ENCODE assay signal across 14 mouse cellular contexts in genomic region chr12:99026291-99026690, GRCm38 (mm10).
A peak's percentile ranks its signal among the peaks of the same experiment; 100 is the strongest.
DNase-seq lines count a peak whose midpoint lies in the region; ATAC-seq and TF ChIP-seq lines count a peak whose summit lies in the region.
"Had no signal": no experiment of that assay in that cellular context is flagged by ENCODE, and none has a peak within 500 bp of the region (broad histone marks: within the 10 kb centered on the region; RNA-seq: fewer than 3 reads in every experiment).

No protein-coding gene starts in this region.

- H3K4me2 ChIP-seq in hindbrain, postnatal 0 days (ENCODE audit: low read depth, low read length), result no peak overlapping the region
- no peak overlapping the region for H3K4me2 ChIP-seq in hindbrain, embryonic 11.5 days (replicated peaks; ENCODE audit: low read depth, low read length)
- H3K4me2 ChIP-seq: intestine, embryonic 15.5 days; liver, embryonic 12.5 days had no signal

- TF ChIP-seq CTCF in hindbrain, postnatal 0 days (IDR thresholded peaks at IDR 0.05; ENCODE audit: low read depth), result no peak

- 51% methylated on average over 2 of the region's 2 CpGs for WGBS in hindbrain, postnatal 0 days
- WGBS in hindbrain, embryonic 11.5 days, result 91% methylated on average over 2 of the region's 2 CpGs

- H3K4me3 ChIP-seq in hindbrain, postnatal 0 days (ENCODE audit: low read length), result no peak overlapping the region
- H3K4me3 ChIP-seq in hindbrain, embryonic 11.5 days (ENCODE audit: low read depth, low read length), result no peak overlapping the region
- H3K4me3 ChIP-seq: intestine, embryonic 15.5 days; liver, embryonic 12.5 days; midbrain, embryonic 10.5 days had no signal

- peaks cover 7% of the 10 kb centered on the region; the same call in 1 of the 2 replicates for H3K4me1 ChIP-seq in hindbrain, postnatal 0 days (ENCODE audit: insufficient read depth, low read length)
- no peaks in the 10 kb centered on the region for H3K4me1 ChIP-seq in hindbrain, embryonic 11.5 days (replicated peaks; ENCODE audit: control insufficient read depth, insufficient read depth, low read length)
- H3K4me1 ChIP-seq: intestine, embryonic 15.5 days; liver, embryonic 12.5 days had no signal

- H3K36me3 ChIP-seq in hindbrain, postnatal 0 days (ENCODE audit: insufficient read depth, low read length), result no peaks in the 10 kb centered on the region
- no peaks in the 10 kb centered on the region for H3K36me3 ChIP-seq in hindbrain, embryonic 11.5 days (ENCODE audit: control insufficient read depth, insufficient read depth, low read length)
- H3K36me3 ChIP-seq: intestine, embryonic 15.5 days; liver, embryonic 12.5 days; midbrain, embryonic 10.5 days had no signal

- H3K27ac ChIP-seq in hindbrain, postnatal 0 days, result no peak overlapping the region; the same call in 1 of the 2 replicates
- no peak overlapping the region for H3K27ac ChIP-seq in hindbrain, embryonic 11.5 days (ENCODE audit: low read depth, low read length)
- H3K27ac ChIP-seq: intestine, embryonic 15.5 days; liver, embryonic 12.5 days; midbrain, embryonic 10.5 days had no signal

- no peaks in the 10 kb centered on the region for H3K27me3 ChIP-seq in hindbrain, postnatal 0 days (ENCODE audit: insufficient read depth, low read length)
- no peaks in the 10 kb centered on the region for H3K27me3 ChIP-seq in hindbrain, embryonic 11.5 days (ENCODE audit: control insufficient read depth, insufficient read depth, low read length)
- H3K27me3 ChIP-seq: intestine, embryonic 15.5 days; liver, embryonic 12.5 days had no signal

- peak; percentile 78 for ATAC-seq in hindbrain, postnatal 0 days
- no peak for ATAC-seq in hindbrain, embryonic 11.5 days (ENCODE audit: low FRiP score)
- ATAC-seq: intestine, embryonic 15.5 days; liver, embryonic 12.5 days; lung, postnatal 0 days had no signal

- no peaks in the 10 kb centered on the region for H3K9me3 ChIP-seq in hindbrain, postnatal 0 days (ENCODE audit: low read length)
- no peaks in the 10 kb centered on the region for H3K9me3 ChIP-seq in hindbrain, embryonic 11.5 days (ENCODE audit: control insufficient read depth, low read length)
- H3K9me3 ChIP-seq: intestine, embryonic 15.5 days; liver, embryonic 12.5 days; midbrain, embryonic 10.5 days had no signal

- peak; percentile 83 for DNase-seq in hindbrain, postnatal 0 days (ENCODE audit: low spot score)
- no peak for DNase-seq in hindbrain, embryonic 11.5 days (ENCODE audit: low spot score)
- peak; percentile 83 for DNase-seq in cerebellum, adult 11 months
- DNase-seq in cerebellum, postnatal 10 days, result peak; percentile 92 to 94
- DNase-seq in retina, embryonic 14.5 days (ENCODE audit: low spot score), result peak; percentile 70
- DNase-seq in natural killer cell, adult 2 months (ENCODE audit: low spot score in 2 of 2), result no peak
- no peak for DNase-seq in testis, postnatal 14 days (ENCODE audit: low spot score)
- DNase-seq: adrenal gland, adult 8-10 months; kidney, postnatal 25 days; spleen, adult 18-20 months had no signal

- H3K9ac ChIP-seq in hindbrain, postnatal 0 days (replicated peaks; ENCODE audit: low read length), result no peak overlapping the region
- H3K9ac ChIP-seq in hindbrain, embryonic 11.5 days (ENCODE audit: low read depth, low read length), result no peak overlapping the region
- H3K9ac ChIP-seq: intestine, embryonic 15.5 days; liver, embryonic 12.5 days had no signal

Comparison
In these comparisons a context has a peak if more than half of its experiments do, and no peak if none do; other contexts are left out.
1. DNase-seq: peak in hindbrain, postnatal 0 days (single experiment), cerebellum, adult 11 months (single experiment), cerebellum, postnatal 10 days (2 of 2) and retina, embryonic 14.5 days (single experiment); none in hindbrain, embryonic 11.5 days (single experiment), natural killer cell, adult 2 months (0 of 2) and testis, postnatal 14 days (single experiment).